Mouse (Mus musculus) heart, adult 2 months (tissue): ENCODE results near the gene Tgfbr3l.

ENCODE experiments used
- CTCF ChIP-seq: fragments of 200-600 bp; IDR thresholded peaks from 2 replicates; pipeline ENCODE4 v1.8.1; 2022; ENCODE audit warnings: antibody characterized with exemption, mild to moderate bottlenecking, moderate library complexity
- POLR2A ChIP-seq: fragments of 200-500 bp; IDR thresholded peaks from 2 replicates; pipeline ENCODE4 v1.6.1; 2011; ENCODE audit warnings: mild to moderate bottlenecking, low read depth, low read length, control low read depth; ENCODE audit not compliant: insufficient read depth

GRCm38 (mm10) chr8:4212809-4213209, 35.2 kb upstream of the Tgfbr3l start:
- TF ChIP-seq CTCF (no peak), POLR2A (no peak)
